Comparison of ENCODE assay signal across 14 mouse cellular contexts in the genomic region with DNA sequence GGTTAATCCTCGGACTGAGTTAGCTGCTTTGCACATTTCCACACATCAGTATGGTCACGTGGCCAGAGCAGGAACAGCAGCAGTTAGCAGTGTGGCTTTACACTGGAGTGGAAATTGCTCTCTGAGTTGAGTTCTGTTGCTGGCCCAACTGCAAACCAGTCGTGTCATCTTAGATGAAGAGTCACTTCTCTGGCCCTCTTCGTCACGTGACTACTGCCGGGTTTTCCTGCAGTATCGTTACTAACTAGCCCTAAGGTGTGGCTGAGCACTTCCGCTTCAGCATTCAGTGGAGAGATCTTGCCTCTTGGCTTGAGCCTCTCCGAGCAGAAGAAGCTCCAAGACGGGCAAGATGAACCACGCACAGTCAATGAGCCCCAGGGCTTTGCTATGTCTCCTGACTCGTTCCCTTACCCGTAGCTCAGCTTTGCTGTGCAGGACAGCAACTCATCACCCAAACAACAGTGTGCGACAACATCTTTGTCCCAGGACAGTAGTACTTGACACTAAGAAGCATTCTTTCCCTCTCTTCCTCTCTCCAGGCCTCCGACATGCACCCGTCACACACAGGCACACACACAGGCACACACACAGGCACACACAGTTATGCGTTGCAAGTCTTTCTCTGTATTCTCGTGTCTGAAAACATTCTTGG.
"Had no signal": no experiment of that assay in that cellular context is flagged by ENCODE, and none has a peak within 500 bp of the region (broad histone marks: within the 10 kb centered on the region; RNA-seq: fewer than 3 reads in every experiment).

No protein-coding gene starts in this region.

- DNase-seq: kidney, postnatal 14 days; lung, postnatal 14 days; right cerebral cortex, postnatal 14 days; thymus, postnatal 4 days had no signal

- H3K9ac ChIP-seq: kidney, embryonic 15.5 days; lung, embryonic 15.5 days; midbrain, embryonic 15.5 days; neural tube, embryonic 12.5 days had no signal

- H3K36me3 ChIP-seq: kidney, embryonic 15.5 days; limb, embryonic 10.5 days; lung, embryonic 15.5 days; midbrain, embryonic 15.5 days; neural tube, embryonic 12.5 days had no signal

- H3K27ac ChIP-seq: kidney, embryonic 15.5 days; left cerebral cortex, adult 2 months; limb, embryonic 10.5 days; lung, embryonic 15.5 days; macrophage; midbrain, embryonic 15.5 days; neural tube, embryonic 12.5 days had no signal

- H3K9me3 ChIP-seq: kidney, embryonic 15.5 days; limb, embryonic 10.5 days; lung, embryonic 15.5 days; midbrain, embryonic 15.5 days; neural tube, embryonic 12.5 days had no signal

- H3K27me3 ChIP-seq: kidney, embryonic 15.5 days; lung, embryonic 15.5 days; megakaryocyte, embryonic 14.5 days; midbrain, embryonic 15.5 days; neural tube, embryonic 12.5 days had no signal

- ATAC-seq: midbrain, embryonic 15.5 days had no signal

- H3K4me3 ChIP-seq: kidney, embryonic 15.5 days; left cerebral cortex, adult 2 months; limb, embryonic 10.5 days; lung, embryonic 15.5 days; megakaryocyte, embryonic 14.5 days; midbrain, embryonic 15.5 days; neural tube, embryonic 12.5 days had no signal

- H3K4me1 ChIP-seq: limb, embryonic 10.5 days; lung, embryonic 15.5 days; megakaryocyte, embryonic 14.5 days had no signal

- H3K4me2 ChIP-seq: kidney, embryonic 15.5 days; liver, embryonic 11.5 days; lung, embryonic 15.5 days; midbrain, embryonic 11.5 days; midbrain, embryonic 15.5 days; neural tube, embryonic 12.5 days had no signal
